Mouse (Mus musculus) adrenal gland, adult 2 months (tissue): ENCODE data around the gene Psmc1. TPM values are rescaled to one million over a fixed set of nuclear protein-coding genes. Genes with fewer than 3 reads are reported as not detected.

Source experiments
- DNase-seq: peaks from one replicate; pipeline ENCODE4 v3.0.0; 2021
- long read RNA-seq: library from polyadenylated mRNA; stranded (forward); transcript quantifications from one replicate; pipeline ENCODE4 v2.0.0, GENCODE M21; 2021
- polyA plus RNA-seq: library from polyadenylated mRNA; depleted of rRNA; stranded (reverse); fragments of >200 nt; gene quantifications from 2 replicates; pipeline ENCODE4 v1.2.3, GENCODE M21; 2012; rRNA removed
- total RNA-seq, 2 experiments: library from RNA; stranded (reverse); gene quantifications; 2 replicates each; pipeline ENCODE4 v1.2.3; 2021

The Psmc1 gene
- total RNA-seq: 100 to 1,000 TPM; 214 to 253 TPM
- 19.7 and 24.8 TPM in 2 replicates for polyA plus RNA-seq
- long read RNA-seq, transcript Psmc1-201 (11 exons, 1,591 nt): major isoform, 150 of 175 reads
- long read RNA-seq, partial matches to known transcripts: 18 of 175 reads
- long read RNA-seq, other reads (novel, unspliced or antisense): 7 of 175 reads

GRCm38 (mm10) chr12:100109986-100110696, at the start of gene Psmc1:
Gene Psmc1 (plus strand): TSS chr12:100110154.
- DNase-seq: peak; percentile 87

- DNase-seq: no peak
Measured at GRCm38 (mm10) chr12:100061071-100061470, 48.9 kb upstream of the Psmc1 start.

GRCm38 (mm10) chr12:100061826-100062225, 48.1 kb upstream of the Psmc1 start:
- peak; percentile 51 for DNase-seq

GRCm38 (mm10) chr12:100062584-100062983, 47.4 kb upstream of the Psmc1 start:
- DNase-seq: no peak

- no peak for DNase-seq
Measured at GRCm38 (mm10) chr12:100065109-100065508, 44.8 kb upstream of the Psmc1 start.

GRCm38 (mm10) chr12:100067477-100067876, 42.5 kb upstream of the Psmc1 start:
- DNase-seq: no peak

GRCm38 (mm10) chr12:100073201-100073672, 36.7 kb upstream of the Psmc1 start:
- no peak for DNase-seq

GRCm38 (mm10) chr12:100075715-100076114, 34.2 kb upstream of the Psmc1 start:
- no peak for DNase-seq

GRCm38 (mm10) chr12:100079636-100080286, 30.2 kb upstream of the Psmc1 start:
- no peak for DNase-seq

- DNase-seq: no peak
Measured at GRCm38 (mm10) chr12:100088026-100088425, 21.9 kb upstream of the Psmc1 start.

GRCm38 (mm10) chr12:100089265-100089664, 20.7 kb upstream of the Psmc1 start:
- no peak for DNase-seq

GRCm38 (mm10) chr12:100090750-100091149, 19.2 kb upstream of the Psmc1 start:
- DNase-seq: no peak

- DNase-seq: no peak
Measured at GRCm38 (mm10) chr12:100093046-100093445, 16.9 kb upstream of the Psmc1 start.

GRCm38 (mm10) chr12:100099971-100100706, 9.8 kb upstream of the Psmc1 start:
- DNase-seq: no peak

GRCm38 (mm10) chr12:100100707-100101030, 9.3 kb upstream of the Psmc1 start:
- DNase-seq: no peak

GRCm38 (mm10) chr12:100101651-100102050, 8.3 kb upstream of the Psmc1 start:
- DNase-seq: no peak

- DNase-seq: no peak
Measured at GRCm38 (mm10) chr12:100104530-100104929, 5.4 kb upstream of the Psmc1 start.

- DNase-seq: peak; percentile 63
Measured at GRCm38 (mm10) chr12:100106275-100106895, 3.6 kb upstream of the Psmc1 start.

- no peak for DNase-seq
Measured at GRCm38 (mm10) chr12:100107436-100107835, 2.5 kb upstream of the Psmc1 start.

GRCm38 (mm10) chr12:100115982-100116381, 6.0 kb downstream of the Psmc1 start:
- no peak for DNase-seq

GRCm38 (mm10) chr12:100122921-100123381, 13.0 kb downstream of the Psmc1 start:
- DNase-seq: peak; percentile 87

GRCm38 (mm10) chr12:100123476-100123875, 13.5 kb downstream of the Psmc1 start:
- no peak for DNase-seq
